15 mouse cellular contexts compared by ENCODE assay signal in genomic region chr1:35380633-35381385, GRCm38 (mm10).
DNase-seq lines count a peak whose midpoint lies in the region; ATAC-seq and TF ChIP-seq lines count a peak whose summit lies in the region.
"Had no signal": no experiment of that assay in that cellular context is flagged by ENCODE, and none has a peak within 500 bp of the region (broad histone marks: within the 10 kb centered on the region; RNA-seq: fewer than 3 reads in every experiment).

No protein-coding gene starts in this region.

- 0 out of 2 replicates have a peak, but pooled peaks have one; percentile 25 for ATAC-seq in intestine, embryonic 15.5 days
- ATAC-seq in intestine, postnatal 0 days = no peak

- H3K9ac ChIP-seq in intestine, embryonic 15.5 days = no peak overlapping the region
- H3K9ac ChIP-seq in intestine, postnatal 0 days (ENCODE audit: low read depth, low read length) = no peak overlapping the region
- H3K9ac ChIP-seq: embryonic facial prominence, embryonic 12.5 days; heart, embryonic 13.5 days; hindbrain, embryonic 14.5 days; limb, embryonic 13.5 days had no signal

- no peak overlapping the region for H3K4me3 ChIP-seq in intestine, embryonic 15.5 days (replicated peaks)
- H3K4me3 ChIP-seq in intestine, postnatal 0 days (ENCODE audit: low read depth, low read length) = no peak overlapping the region
- H3K4me3 ChIP-seq: embryonic facial prominence, embryonic 12.5 days; heart, embryonic 13.5 days; limb, embryonic 13.5 days had no signal

- H3K36me3 ChIP-seq in intestine, embryonic 15.5 days = no peaks in the 10 kb centered on the region
- H3K36me3 ChIP-seq in intestine, postnatal 0 days (ENCODE audit: control insufficient read depth, insufficient read depth) = no peaks in the 10 kb centered on the region
- H3K36me3 ChIP-seq: embryonic facial prominence, embryonic 12.5 days; G1E; heart, embryonic 13.5 days; limb, embryonic 13.5 days had no signal

- peak; percentile 15 for DNase-seq in NIH3T3 (ENCODE audit: low read depth)
- DNase-seq in heart, postnatal 36 days = peak; percentile 9 to 10
- DNase-seq in lung, postnatal 14 days = peak; percentile 17
- DNase-seq in gastrocnemius, postnatal 10 days = no peak
- no peak for DNase-seq in ovary, adult 18-20 months (ENCODE audit: low spot score)
- DNase-seq: adrenal gland, postnatal 36 days; cerebellum, postnatal 25 days had no signal

- 64% methylated on average over 11 of the region's 11 CpGs for WGBS in intestine, embryonic 15.5 days
- 66% methylated on average over 11 of the region's 11 CpGs for WGBS in intestine, postnatal 0 days

- H3K27ac ChIP-seq in intestine, embryonic 15.5 days = no peak overlapping the region
- no peak overlapping the region for H3K27ac ChIP-seq in intestine, postnatal 0 days (ENCODE audit: low read depth, low read length)
- H3K27ac ChIP-seq: embryonic facial prominence, embryonic 12.5 days; heart, embryonic 13.5 days; hindbrain, embryonic 14.5 days; limb, embryonic 13.5 days; macrophage had no signal

- intact Hi-C loops in heart, postnatal 36 days (cut with DNase I) = no loop called here

- H3K27me3 ChIP-seq in intestine, embryonic 15.5 days (replicated peaks) = no peaks in the 10 kb centered on the region
- no peaks in the 10 kb centered on the region for H3K27me3 ChIP-seq in intestine, postnatal 0 days (replicated peaks; ENCODE audit: control insufficient read depth, insufficient read depth, low read length)
- H3K27me3 ChIP-seq: embryonic facial prominence, embryonic 12.5 days; heart, embryonic 13.5 days; limb, embryonic 13.5 days had no signal

- H3K4me2 ChIP-seq in intestine, embryonic 15.5 days (replicated peaks) = no peak overlapping the region
- H3K4me2 ChIP-seq in intestine, postnatal 0 days (replicated peaks; ENCODE audit: low read depth) = no peak overlapping the region
- H3K4me2 ChIP-seq: embryonic facial prominence, embryonic 12.5 days; heart, embryonic 13.5 days; hindbrain, embryonic 14.5 days; limb, embryonic 13.5 days had no signal

- TF ChIP-seq CTCF in intestine, postnatal 0 days (IDR thresholded peaks at IDR 0.05; ENCODE audit: low read depth) = no peak

- no peaks in the 10 kb centered on the region for H3K9me3 ChIP-seq in intestine, embryonic 15.5 days
- H3K9me3 ChIP-seq in intestine, postnatal 0 days (ENCODE audit: control insufficient read depth) = no peaks in the 10 kb centered on the region
- H3K9me3 ChIP-seq: embryonic facial prominence, embryonic 12.5 days; G1E; heart, embryonic 13.5 days; limb, embryonic 13.5 days had no signal

- no peaks in the 10 kb centered on the region for H3K4me1 ChIP-seq in intestine, embryonic 15.5 days (replicated peaks)
- no peaks in the 10 kb centered on the region for H3K4me1 ChIP-seq in intestine, postnatal 0 days (replicated peaks; ENCODE audit: control insufficient read depth, insufficient read depth, low read length)
- H3K4me1 ChIP-seq: embryonic facial prominence, embryonic 12.5 days; limb, embryonic 13.5 days had no signal

Comparison
In these comparisons a context has a peak if more than half of its experiments do, and no peak if none do; other contexts are left out.
1. DNase-seq: peak in NIH3T3 (single experiment), heart, postnatal 36 days (2 of 2) and lung, postnatal 14 days (single experiment); none in gastrocnemius, postnatal 10 days (single experiment) and ovary, adult 18-20 months (single experiment).